Mouse (Mus musculus): ENCODE data around the gene Odf2.
A peak's percentile ranks its signal among the peaks of the same experiment; 100 is the strongest.

The Odf2 gene

GRCm38 (mm10) chr2:29934906-29935599 lies 46.0 kb downstream of the Odf2 start, which contains the start of gene Gle1:
Gene Gle1 (plus strand): TSS chr2:29935426.
- peak; percentile 97 to 98 for DNase-seq (ENCODE audit: low spot score in 2 of 2)

- DNase-seq (ENCODE audit: low spot score in 2 of 2), result no peak
Measured at GRCm38 (mm10) chr2:29940073-29940472, 51.1 kb downstream of the Odf2 start.

GRCm38 (mm10) chr2:29940826-29941225 lies 51.8 kb downstream of the Odf2 start:
- DNase-seq (ENCODE audit: low spot score in 2 of 2), result no peak

GRCm38 (mm10) chr2:29944723-29945122 lies 55.7 kb downstream of the Odf2 start:
- DNase-seq (ENCODE audit: low spot score in 2 of 2), result no peak

GRCm38 (mm10) chr2:29948896-29949295 lies 59.9 kb downstream of the Odf2 start:
- no peak for DNase-seq (ENCODE audit: low spot score in 2 of 2)

GRCm38 (mm10) chr2:29961246-29961645 lies 72.2 kb downstream of the Odf2 start:
- no peak for DNase-seq (ENCODE audit: low spot score in 2 of 2)

- peak; percentile 67 to 81 for DNase-seq (ENCODE audit: low spot score in 2 of 2)
Measured at GRCm38 (mm10) chr2:29964354-29965249, 75.6 kb downstream of the Odf2 start.

GRCm38 (mm10) chr2:29965250-29965843 lies 76.3 kb downstream of the Odf2 start, which contains the start of gene Sptan1:
Gene Sptan1 (plus strand): TSS chr2:29965560.
- peak; percentile 97 to 98 for DNase-seq (ENCODE audit: low spot score in 2 of 2)

GRCm38 (mm10) chr2:29965906-29966305 lies 76.9 kb downstream of the Odf2 start:
- peak; percentile 61 to 69 for DNase-seq (ENCODE audit: low spot score in 2 of 2)

- peak; percentile 36 to 48 for DNase-seq (ENCODE audit: low spot score in 2 of 2)
Measured at GRCm38 (mm10) chr2:29966826-29967225, 77.8 kb downstream of the Odf2 start.

GRCm38 (mm10) chr2:29967768-29968167 lies 78.7 kb downstream of the Odf2 start:
- no peak for DNase-seq (ENCODE audit: low spot score in 2 of 2)

GRCm38 (mm10) chr2:29968638-29969037 lies 79.6 kb downstream of the Odf2 start:
- no peak for DNase-seq (ENCODE audit: low spot score in 2 of 2)

- peak; percentile 56 to 64 for DNase-seq (ENCODE audit: low spot score in 2 of 2)
Measured at GRCm38 (mm10) chr2:29971838-29972635, 83.0 kb downstream of the Odf2 start.

GRCm38 (mm10) chr2:29973525-29973924 lies 84.5 kb downstream of the Odf2 start:
- no peak for DNase-seq (ENCODE audit: low spot score in 2 of 2)

- DNase-seq (ENCODE audit: low spot score in 2 of 2), result no peak
Measured at GRCm38 (mm10) chr2:29977307-29977706, 88.3 kb downstream of the Odf2 start.

- DNase-seq (ENCODE audit: low spot score in 2 of 2), result no peak
Measured at GRCm38 (mm10) chr2:29980661-29981060, 91.6 kb downstream of the Odf2 start.

Data from right cerebral cortex, postnatal 10 days (tissue).